Mouse (Mus musculus) forebrain, embryonic 12.5 days (tissue): ENCODE data around the gene Cd2bp2. TPM values are rescaled to one million over a fixed set of nuclear protein-coding genes. Genes with fewer than 3 reads are reported as not detected.

Experiments
- ATAC-seq: fragments of 200-750 bp; cut with Nextera tagmentation; 2 replicates; pipeline ENCODE4 v1.8.0; 2017; ENCODE audit warnings: moderate TSS enrichment; ENCODE audit not compliant: low FRiP score
- H3K27ac ChIP-seq: fragments of 300-500 bp; sonication (generic); 2 replicates; pipeline ENCODE4 v1.5.1; 2016; ENCODE audit warnings: mild to moderate bottlenecking
- H3K27me3 ChIP-seq: fragments of 300-500 bp; sonication (generic); 2 replicates; pipeline ENCODE4 v1.6.1; 2016; ENCODE audit warnings: mild to moderate bottlenecking
- H3K36me3 ChIP-seq: fragments of 300-500 bp; sonication (generic); replicated peaks from 2 replicates; pipeline ENCODE4 v1.6.1; 2016; ENCODE audit warnings: mild to moderate bottlenecking
- H3K4me1 ChIP-seq: fragments of 300-500 bp; sonication (generic); 2 replicates; pipeline ENCODE4 v1.6.1; 2016
- H3K4me2 ChIP-seq: fragments of 300-500 bp; sonication (generic); 2 replicates; pipeline ENCODE4 v1.6.1; 2016; ENCODE audit warnings: mild to moderate bottlenecking, moderate library complexity
- H3K4me3 ChIP-seq: fragments of 300-500 bp; sonication (generic); replicated peaks from 2 replicates; pipeline ENCODE4 v1.5.1; 2016; ENCODE audit warnings: mild to moderate bottlenecking
- H3K9ac ChIP-seq: fragments of 300-500 bp; sonication (generic); 2 replicates; pipeline ENCODE4 v1.6.1; 2016; ENCODE audit warnings: mild to moderate bottlenecking
- H3K9me3 ChIP-seq: fragments of 300-500 bp; sonication (generic); 2 replicates; pipeline ENCODE4 v1.6.1; 2016
- whole genome bisulfite sequencing: fragments of 180-500 bp; shearing (Covaris S2); methylation state at CpG from one replicate; pipeline ENCODE4 v1.1.7; 2016; 5-methylcytosine and 5-hydroxymethylcytosine counted together
- polyA plus RNA-seq: library from polyadenylated mRNA; unstranded; fragments of >200 nt; fragmentation: Nextera tagmentation; extraction: Ambion mirVana; gene quantifications from 2 replicates; pipeline ENCODE4 v1.2.1, GENCODE M21; 2016

Cd2bp2 gene
- polyA plus RNA-seq, 1 experiment from 2014 or later: 104 TPM

- 71% methylated on average over 4 of the region's 4 CpGs for WGBS
- Histone ChIP-seq H3K9me3 (no peaks in the 10 kb centered on the region), H3K4me2 (no peak overlapping the region), H3K36me3 (peaks cover 25% of the 10 kb centered on the region), H3K27me3 (no peaks in the 10 kb centered on the region), H3K4me3 (no peak overlapping the region), H3K4me1 (peaks cover 23% of the 10 kb centered on the region), H3K27ac (no peak overlapping the region), H3K9ac (no peak overlapping the region)
- no peak for ATAC-seq
Observed at GRCm38 (mm10) chr7:127228615-127229303, 32.9 kb upstream of the Cd2bp2 start.

GRCm38 (mm10) chr7:127225147-127225995 lies 29.5 kb upstream of the Cd2bp2 start:
- H3K9me3 ChIP-seq: no peaks in the 10 kb centered on the region
- H3K9ac ChIP-seq: no peak overlapping the region
- ATAC-seq: no peak
- peaks cover 8% of the 10 kb centered on the region for H3K4me1 ChIP-seq
- H3K36me3 ChIP-seq: peaks cover 26% of the 10 kb centered on the region
- no peaks in the 10 kb centered on the region for H3K27me3 ChIP-seq
- H3K27ac ChIP-seq: no peak overlapping the region
- H3K4me2 ChIP-seq: no peak overlapping the region
- no peak overlapping the region for H3K4me3 ChIP-seq
- 91% methylated on average over 11 of the region's 11 CpGs for WGBS

GRCm38 (mm10) chr7:127224616-127225015 lies 28.8 kb upstream of the Cd2bp2 start:
- Histone ChIP-seq H3K4me3 (no peak overlapping the region), H3K4me1 (0 out of 2 replicates have a peak, but pooled peaks cover 2% of the 10 kb centered on the region), H3K4me2 (no peak overlapping the region), H3K9me3 (no peaks in the 10 kb centered on the region), H3K9ac (no peak overlapping the region), H3K27ac (no peak overlapping the region), H3K27me3 (no peaks in the 10 kb centered on the region), H3K36me3 (peaks cover 18% of the 10 kb centered on the region)
- 95% methylated on average over 6 of the region's 6 CpGs for WGBS
- ATAC-seq: no peak

DNA sequence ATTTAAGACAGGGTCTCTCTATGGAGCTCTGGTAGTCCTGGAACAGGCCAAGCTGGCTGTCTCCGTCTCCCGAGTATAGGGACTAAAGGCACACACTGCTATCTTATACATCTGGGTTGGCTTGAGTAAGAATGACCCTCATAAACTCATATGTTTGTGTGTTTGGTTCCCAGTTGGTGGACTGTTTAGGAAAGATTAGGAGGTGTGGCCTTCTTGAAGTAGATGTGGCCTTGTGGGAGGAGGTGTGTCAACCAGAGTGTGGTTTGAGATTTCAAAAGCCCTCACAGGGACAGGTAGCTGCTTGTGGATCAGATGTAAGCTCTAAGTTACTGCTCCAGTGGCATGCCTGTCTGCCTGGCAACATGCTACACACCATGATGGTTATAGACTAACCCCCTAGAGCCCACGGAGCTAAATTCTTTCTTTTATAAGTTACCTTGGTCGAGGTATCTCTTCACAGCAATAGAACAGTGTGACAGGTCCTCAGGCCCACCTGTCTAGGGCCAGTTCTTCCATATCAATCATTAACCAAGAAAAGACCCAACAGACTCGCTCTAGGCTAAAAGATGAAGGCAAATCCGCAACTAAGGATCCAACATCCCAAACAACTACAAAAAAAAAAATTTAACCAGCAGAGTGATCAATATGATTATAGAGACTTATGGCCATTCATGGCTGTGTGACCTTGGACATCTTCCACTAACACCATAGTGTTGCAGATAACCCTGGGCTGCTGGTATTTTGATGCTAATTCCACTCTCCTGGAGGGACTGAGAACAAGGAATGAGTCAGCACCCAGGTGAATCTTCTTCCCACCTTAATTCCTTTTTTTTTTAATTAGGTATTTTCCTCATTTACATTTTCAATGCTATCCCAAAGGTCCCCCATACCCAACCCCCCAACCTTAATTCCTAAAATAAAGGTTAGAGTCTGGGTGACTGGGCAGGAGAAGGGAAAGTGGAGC lies 27.9 kb upstream of the Cd2bp2 start:
- Histone ChIP-seq H3K4me1 (no peaks in the 10 kb centered on the region), H3K9ac (no peak overlapping the region), H3K27ac (no peak overlapping the region), H3K4me2 (no peak overlapping the region), H3K4me3 (no peak overlapping the region), H3K27me3 (no peaks in the 10 kb centered on the region), H3K9me3 (no peaks in the 10 kb centered on the region), H3K36me3 (peaks cover 11% of the 10 kb centered on the region; the same call in 1 of the 2 replicates)
- no peak for ATAC-seq
- 84% methylated on average over 6 of the region's 6 CpGs for WGBS

GRCm38 (mm10) chr7:127223106-127223505 lies 27.3 kb upstream of the Cd2bp2 start:
- H3K9me3 ChIP-seq: no peaks in the 10 kb centered on the region
- 97% methylated on average over 3 of the region's 3 CpGs for WGBS
- no peak overlapping the region for H3K27ac ChIP-seq
- H3K4me2 ChIP-seq: no peak overlapping the region
- no peak overlapping the region for H3K4me3 ChIP-seq
- no peaks in the 10 kb centered on the region for H3K4me1 ChIP-seq
- H3K9ac ChIP-seq: no peak overlapping the region
- peaks cover 8% of the 10 kb centered on the region; the same call in 1 of the 2 replicates for H3K36me3 ChIP-seq
- H3K27me3 ChIP-seq: no peaks in the 10 kb centered on the region
- ATAC-seq: no peak

DNA sequence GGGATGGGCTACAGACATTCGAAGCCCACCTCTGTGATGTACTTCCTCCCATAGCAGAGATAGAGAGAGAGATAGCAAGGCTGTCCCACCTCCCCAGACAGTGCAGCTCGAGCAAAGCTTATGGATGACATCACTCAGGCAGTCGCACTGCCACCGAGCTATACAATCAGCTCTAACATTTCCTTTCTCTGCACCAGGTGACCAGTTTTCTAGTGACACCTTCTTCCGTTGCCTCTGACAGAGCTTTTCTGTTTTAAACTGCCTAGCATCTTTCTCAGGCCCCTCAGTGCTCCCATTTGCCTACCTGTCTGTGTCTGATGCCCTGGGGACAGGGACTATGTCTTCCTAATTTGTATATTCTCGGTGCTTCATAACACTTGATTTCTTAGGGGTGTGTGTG lies 24.6 kb upstream of the Cd2bp2 start:
- no peak for ATAC-seq
- no peak overlapping the region for H3K4me3 ChIP-seq
- H3K4me1 ChIP-seq: no peaks in the 10 kb centered on the region
- no peak overlapping the region for H3K9ac ChIP-seq
- WGBS: 84% methylated on average over 6 of the region's 6 CpGs
- H3K27me3 ChIP-seq: 0 out of 2 replicates have a peak, but pooled peaks cover 1% of the 10 kb centered on the region
- H3K9me3 ChIP-seq: no peaks in the 10 kb centered on the region
- H3K27ac ChIP-seq: no peak overlapping the region
- no peak overlapping the region for H3K4me2 ChIP-seq
- peaks cover 8% of the 10 kb centered on the region; the same call in 1 of the 2 replicates for H3K36me3 ChIP-seq

GRCm38 (mm10) chr7:127218670-127219069 lies 22.8 kb upstream of the Cd2bp2 start:
- Histone ChIP-seq H3K27me3 (peaks cover 19% of the 10 kb centered on the region), H3K4me2 (no peak overlapping the region), H3K9me3 (no peaks in the 10 kb centered on the region), H3K9ac (no peak overlapping the region), H3K4me1 (peaks cover 7% of the 10 kb centered on the region; the same call in 1 of the 2 replicates), H3K27ac (no peak overlapping the region), H3K4me3 (no peak overlapping the region), H3K36me3 (peaks cover 8% of the 10 kb centered on the region; the same call in 1 of the 2 replicates)
- WGBS: 93% methylated on average over 4 of the region's 4 CpGs
- no peak for ATAC-seq

DNA sequence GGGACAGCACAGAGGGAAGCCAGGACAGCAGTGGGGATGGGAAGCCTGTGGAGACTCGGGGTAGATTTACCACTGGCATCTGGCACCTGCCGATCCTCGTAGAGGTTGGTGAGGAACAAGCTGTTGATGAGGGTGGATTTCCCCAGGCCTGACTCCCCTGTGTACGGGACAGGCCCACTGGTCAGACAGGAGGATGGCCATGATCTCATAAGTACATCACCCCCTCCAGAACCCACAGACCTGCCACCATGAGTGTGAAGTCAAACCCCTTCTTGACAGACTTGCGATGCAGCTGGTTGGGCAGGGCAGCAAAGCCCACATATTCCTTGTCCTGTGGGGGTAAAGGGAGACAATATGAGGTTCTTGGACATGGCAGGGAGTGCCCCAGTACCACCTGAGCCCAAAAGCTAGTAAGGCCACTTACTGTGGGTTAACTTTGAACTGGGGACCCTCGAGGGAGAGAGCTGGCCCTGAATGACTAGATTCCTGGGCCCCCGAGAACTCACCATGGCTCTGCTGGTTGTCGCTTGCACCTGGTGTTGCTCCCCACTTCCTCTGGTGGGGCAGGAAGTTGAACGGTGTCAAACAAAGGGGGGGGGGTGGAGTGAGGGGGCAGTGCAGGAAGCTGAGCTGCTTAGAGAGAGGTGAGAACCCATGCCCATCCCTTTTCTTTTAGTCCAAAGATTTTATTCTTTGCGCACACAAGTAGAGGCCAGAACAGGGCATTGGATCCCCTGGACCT lies 22.2 kb upstream of the Cd2bp2 start:
- WGBS: 90% methylated on average over 10 of the region's 10 CpGs
- Histone ChIP-seq H3K36me3 (peaks cover 8% of the 10 kb centered on the region; the same call in 1 of the 2 replicates), H3K9ac (no peak overlapping the region), H3K4me2 (no peak overlapping the region), H3K4me1 (peaks cover 7% of the 10 kb centered on the region; the same call in 1 of the 2 replicates), H3K27ac (no peak overlapping the region), H3K9me3 (no peaks in the 10 kb centered on the region), H3K27me3 (peaks cover 23% of the 10 kb centered on the region), H3K4me3 (no peak overlapping the region)
- no peak for ATAC-seq

- no peak for ATAC-seq
- no peak overlapping the region for H3K9ac ChIP-seq
Observed at GRCm38 (mm10) chr7:127217475-127217874, 21.6 kb upstream of the Cd2bp2 start.

GRCm38 (mm10) chr7:127216307-127216706 lies 20.5 kb upstream of the Cd2bp2 start:
- no peak for ATAC-seq
- Histone ChIP-seq H3K4me1 (peaks cover 7% of the 10 kb centered on the region; the same call in 1 of the 2 replicates), H3K27ac (no peak overlapping the region), H3K36me3 (no peaks in the 10 kb centered on the region), H3K27me3 (peaks cover 28% of the 10 kb centered on the region), H3K9me3 (no peaks in the 10 kb centered on the region), H3K4me3 (no peak overlapping the region), H3K4me2 (no peak overlapping the region), H3K9ac (no peak overlapping the region)
- 94% methylated on average over 5 of the region's 5 CpGs for WGBS

More at GRCm38 (mm10) chr7:127217475-127217874, 21.6 kb upstream of the Cd2bp2 start:
- Histone ChIP-seq H3K9me3 (no peaks in the 10 kb centered on the region), H3K4me2 (no peak overlapping the region), H3K27ac (no peak overlapping the region), H3K36me3 (peaks cover 4% of the 10 kb centered on the region; the same call in 1 of the 2 replicates), H3K4me1 (peaks cover 7% of the 10 kb centered on the region; the same call in 1 of the 2 replicates), H3K4me3 (no peak overlapping the region), H3K27me3 (peaks cover 28% of the 10 kb centered on the region)
- 94% methylated on average over 6 of the region's 6 CpGs for WGBS
